Mouse (Mus musculus) MEL-GATA-1-ER (cell line): ENCODE measurements around the gene Slc39a3.

Experiments
- DNase-seq: peaks from one replicate; pipeline ENCODE4 v3.0.0-alpha.2; 2012; ENCODE audit warnings: low read depth; ENCODE audit errors: extremely low read depth

Gene Slc39a3

GRCm38 (mm10) chr10:80985970-80986701 lies 51.1 kb downstream of the Slc39a3 start:
- no peak for DNase-seq

GRCm38 (mm10) chr10:80985241-80985969 lies 51.8 kb downstream of the Slc39a3 start:
- no peak for DNase-seq

- DNase-seq, result no peak
These were observed 53.0 kb downstream of the Slc39a3 start for GRCm38 (mm10) chr10:80984223-80984622.

- DNase-seq, result no peak
These were observed 54.8 kb downstream of the Slc39a3 start for GRCm38 (mm10) chr10:80982381-80982780.

- no peak for DNase-seq
These were observed 55.6 kb downstream of the Slc39a3 start for GRCm38 (mm10) chr10:80981564-80982112.
